Comparison of ENCODE assay signal across 8 mouse cellular contexts in genomic region chr13:63565320-63566017, GRCm38 (mm10). TPM values are rescaled to one million over a fixed set of nuclear protein-coding genes. Genes with fewer than 3 reads are reported as not detected.
A peak's percentile ranks its signal among the peaks of the same experiment; 100 is the strongest.
DNase-seq lines count a peak whose midpoint lies in the region; ATAC-seq and TF ChIP-seq lines count a peak whose summit lies in the region.

No protein-coding gene starts in this region.

- peak overlapping the region; percentile 75 for H3K4me3 ChIP-seq in heart, embryonic 13.5 days
- peak overlapping the region; percentile 90 to 96 for H3K4me3 ChIP-seq in ES-E14 (ENCODE audit: insufficient read depth in 1 of 2, low read depth in 1 of 2, low read length in 2 of 2, poor library complexity in 1 of 2, severe bottlenecking in 1 of 2)
- H3K4me3 ChIP-seq in heart, postnatal 0 days (ENCODE audit: low read depth, low read length): peak overlapping the region; percentile 77
- peak overlapping the region; percentile 93 for H3K4me3 ChIP-seq in liver, embryonic 11.5 days (ENCODE audit: low read depth, low read length)
- H3K4me3 ChIP-seq in small intestine, adult 2 months (ENCODE audit: low read depth, low read length): peak overlapping the region; percentile 96

- peak overlapping the region; percentile 99 for H3K27ac ChIP-seq in heart, embryonic 13.5 days (replicated peaks)
- H3K27ac ChIP-seq in ES-E14 (ENCODE audit: insufficient read depth, low read depth, low read length, poor library complexity, severe bottlenecking): peak overlapping the region; percentile 47; the same call in 1 of the 2 replicates
- peak overlapping the region; percentile 97 for H3K27ac ChIP-seq in heart, postnatal 0 days (ENCODE audit: low read depth)
- peak overlapping the region; percentile 99 for H3K27ac ChIP-seq in liver, embryonic 11.5 days (ENCODE audit: low read depth, low read length)
- H3K27ac ChIP-seq in small intestine, adult 2 months (ENCODE audit: insufficient read depth, low read depth, low read length): peak overlapping the region; percentile 92

- no peak for DNase-seq in heart, adult 8-10 months (ENCODE audit: low spot score)
- DNase-seq in ES-E14 (ENCODE audit: low read depth, low spot score): no peak
- peak; percentile 46 for DNase-seq in cerebellum, adult 9-10 months
- no peak for DNase-seq in heart, postnatal 0 days (ENCODE audit: low spot score)
- peak; percentile 69 for DNase-seq in liver, embryonic 11.5 days (ENCODE audit: low spot score)

- no peaks in the 10 kb centered on the region for H3K9me3 ChIP-seq in heart, embryonic 13.5 days
- no peaks in the 10 kb centered on the region for H3K9me3 ChIP-seq in ES-E14 (ENCODE audit: control insufficient read depth, insufficient read depth, low read depth, low read length)
- H3K9me3 ChIP-seq in heart, postnatal 0 days (replicated peaks; ENCODE audit: control insufficient read depth, low read length): no peaks in the 10 kb centered on the region
- H3K9me3 ChIP-seq in liver, embryonic 11.5 days (ENCODE audit: control insufficient read depth, low read length): no peaks in the 10 kb centered on the region

- under 1% methylated on average over 87 of the region's 99 CpGs for WGBS in heart, embryonic 13.5 days
- 0% methylated on average over 84 of the region's 99 CpGs for WGBS in heart, postnatal 0 days
- WGBS in liver, embryonic 11.5 days: under 1% methylated on average over 90 of the region's 99 CpGs
- WGBS in small intestine, adult 2 months: under 1% methylated on average over 99 of the region's 99 CpGs

- H3K36me3 ChIP-seq in heart, embryonic 13.5 days: peaks cover 5% of the 10 kb centered on the region; the same call in 1 of the 2 replicates
- peaks cover 5% of the 10 kb centered on the region; the same call in 1 of the 2 replicates for H3K36me3 ChIP-seq in ES-E14 (ENCODE audit: control insufficient read depth, insufficient read depth, low read length, poor library complexity, severe bottlenecking)
- 0 out of 2 replicates have a peak, but pooled peaks cover 3% of the 10 kb centered on the region for H3K36me3 ChIP-seq in heart, postnatal 0 days (replicated peaks; ENCODE audit: control insufficient read depth, insufficient read depth, low read length)
- H3K36me3 ChIP-seq in liver, embryonic 11.5 days (ENCODE audit: control insufficient read depth, insufficient read depth, low read length): no peaks in the 10 kb centered on the region; the same call in 1 of the 2 replicates
- H3K36me3 ChIP-seq in small intestine, adult 2 months (ENCODE audit: control insufficient read depth, insufficient read depth, low read length): no peaks in the 10 kb centered on the region

- peak overlapping the region; percentile 94 for H3K4me2 ChIP-seq in heart, embryonic 13.5 days
- peak overlapping the region; percentile 99 for H3K4me2 ChIP-seq in heart, postnatal 0 days (ENCODE audit: low read depth, low read length)
- peak overlapping the region; percentile 99 for H3K4me2 ChIP-seq in liver, embryonic 11.5 days

- no peak for ATAC-seq in heart, embryonic 13.5 days (ENCODE audit: extremely low read depth, insufficient number of reproducible peaks, low FRiP score, low TSS enrichment)
- ATAC-seq in heart, postnatal 0 days (ENCODE audit: insufficient read depth, low read depth): no peak
- 0 out of 2 replicates have a peak, but pooled peaks have one; percentile 6 for ATAC-seq in liver, embryonic 11.5 days (replicated peaks; ENCODE audit: low FRiP score)
- ATAC-seq in megakaryocyte-erythroid progenitor cell, adult 5-6 weeks (replicated peaks; ENCODE audit: low FRiP score, low TSS enrichment, poor library complexity, severe bottlenecking): no peak

- H3K27me3 ChIP-seq in heart, embryonic 13.5 days (replicated peaks): peaks cover 16% of the 10 kb centered on the region
- H3K27me3 ChIP-seq in heart, postnatal 0 days (ENCODE audit: control insufficient read depth, insufficient read depth, low read length): peaks cover 10% of the 10 kb centered on the region; the same call in 1 of the 2 replicates
- peaks cover 6% of the 10 kb centered on the region for H3K27me3 ChIP-seq in liver, embryonic 11.5 days (replicated peaks; ENCODE audit: control insufficient read depth, insufficient read depth, low read length)
- no peaks in the 10 kb centered on the region for H3K27me3 ChIP-seq in small intestine, adult 2 months (ENCODE audit: control insufficient read depth, insufficient read depth, low read length)

- no peak; the same call in 1 of the 2 replicates for TF ChIP-seq POLR2A in small intestine, adult 2 months (IDR thresholded peaks at IDR 0.05; ENCODE audit: low read depth, low read length)

- TF ChIP-seq EP300 in heart, postnatal 0 days (IDR thresholded peaks at IDR 0.05; ENCODE audit: low read depth): no peak

- peaks cover 41% of the 10 kb centered on the region for H3K4me1 ChIP-seq in heart, embryonic 13.5 days
- peaks cover 7 to 12% of the 10 kb centered on the region in 2 experiments; a peak in 2 of 4 replicates for H3K4me1 ChIP-seq in ES-E14 (ENCODE audit: control insufficient read depth in 2 of 2, insufficient read depth in 2 of 2, low read length in 2 of 2, poor library complexity in 1 of 2)
- peaks cover 19% of the 10 kb centered on the region for H3K4me1 ChIP-seq in heart, postnatal 0 days (ENCODE audit: control insufficient read depth, insufficient read depth)
- peaks cover 22% of the 10 kb centered on the region for H3K4me1 ChIP-seq in liver, embryonic 11.5 days (replicated peaks; ENCODE audit: control insufficient read depth, insufficient read depth, low read length)
- H3K4me1 ChIP-seq in small intestine, adult 2 months (ENCODE audit: control insufficient read depth, insufficient read depth, insufficient read length, low read length): peaks cover 2% of the 10 kb centered on the region; the same call in 1 of the 2 replicates

- no peak for TF ChIP-seq CTCF in heart, postnatal 0 days (IDR thresholded peaks at IDR 0.05; ENCODE audit: low read depth)
- no peak for TF ChIP-seq CTCF in small intestine, adult 2 months (IDR thresholded peaks at IDR 0.05; ENCODE audit: extremely low read depth, insufficient read length, insufficient replicate concordance, low read depth, low read length)

- H3K9ac ChIP-seq in heart, embryonic 13.5 days: peak overlapping the region; percentile 99
- H3K9ac ChIP-seq in ES-E14 (ENCODE audit: insufficient read depth, low read depth, low read length, poor library complexity, severe bottlenecking): peak overlapping the region; percentile 88
- H3K9ac ChIP-seq in heart, postnatal 0 days (replicated peaks; ENCODE audit: low read depth, low read length): peak overlapping the region; percentile 89
- H3K9ac ChIP-seq in liver, embryonic 11.5 days (ENCODE audit: low read depth, low read length): peak overlapping the region; percentile 76

- in situ Hi-C loops in ES-E14 (cut with MboI; ENCODE audit: low sequenced_read_pairs in 2 of 2, unreplicated experiment in 2 of 2): no loop called here

TF ChIP-seq in ES-E14, 5 proteins besides CTCF, POLR2A, EP300 and RAD21:
- TF ChIP-seq CHD2 (IDR thresholded peaks at IDR 0.05; ENCODE audit: low read depth, low read length) (no peak), HCFC1 (IDR thresholded peaks at IDR 0.05; ENCODE audit: borderline replicate concordance, insufficient read depth, low read length) (no peak), ZNF384 (IDR thresholded peaks at IDR 0.05; ENCODE audit: low read depth, low read length) (no peak), ZC3H11A (IDR thresholded peaks at IDR 0.05; ENCODE audit: borderline replicate concordance, low read depth, low read length) (no peak), MAFK (IDR thresholded peaks at IDR 0.05; ENCODE audit: insufficient read depth, low read depth, low read length) (no peak)

RNA-seq across cellular contexts. Expression of gene Ptch1, which starts 7.9 kb away (rescaled TPM):
- 6.4 and 6.8 TPM in 2 replicates for polyA plus RNA-seq in heart, embryonic 13.5 days (2015; fragmentation: Nextera tagmentation; extraction: Ambion mirVana)
- total RNA-seq in heart, adult 8-10 months (2022): 10 to 100 TPM; 10.1 to 17.2 (median 13.6) TPM
- total RNA-seq in ES-E14 (2012; rRNA removed): 21.6 and 63.8 TPM in 2 replicates
- 10.4 and 10.6 TPM in 2 replicates for total RNA-seq in heart, postnatal 0 days (2014; rRNA removed; ENCODE audit: low replicate concordance)
- 2.3 and 2.9 TPM in 2 replicates for polyA plus RNA-seq in heart, postnatal 0 days (2015; fragmentation: Nextera tagmentation; extraction: Ambion mirVana)
- polyA plus RNA-seq in liver, embryonic 11.5 days (2014; fragmentation: Nextera tagmentation; extraction: Ambion mirVana): 14.0 and 15.0 TPM in 2 replicates
- 9.1 and 20.5 TPM in 2 replicates for polyA plus RNA-seq in small intestine, adult 2 months (2012; rRNA removed)
- total RNA-seq in megakaryocyte-erythroid progenitor cell, adult 5-6 weeks (2014; fragmentation: Nextera tagmentation): 17.2 and 28.8 TPM in 2 replicates
- 13.1 and 26.9 TPM in 2 replicates for total RNA-seq in megakaryocyte-erythroid progenitor cell, adult 5-6 weeks (2017)

Comparison
In these comparisons a context has a peak if more than half of its experiments do, and no peak if none do; other contexts are left out.
1. H3K27ac ChIP-seq: peak in every context shown above with its lines; median percentile 99 in heart, embryonic 13.5 days; 99 in liver, embryonic 11.5 days; 97 in heart, postnatal 0 days; 92 in small intestine, adult 2 months; 47 in ES-E14.
2. DNase-seq: peak in cerebellum, adult 9-10 months (single experiment) and liver, embryonic 11.5 days (single experiment); none in heart, adult 8-10 months (single experiment), ES-E14 (single experiment) and heart, postnatal 0 days (single experiment).
3. Peak in every context shown above with its lines, with median percentiles within 50 percentile points of each other: H3K4me2 ChIP-seq, H3K4me3 ChIP-seq and H3K9ac ChIP-seq.